Mouse (Mus musculus) embryo, embryonic 10 days (tissue): ENCODE measurements at regions not wholly inside any gene's neighbourhood (a gene's known extent, or its start where the extent isn't known, plus 50 kb on each side); places are given as distances from the start of the nearest gene placed in this dataset.
"Not testable (repeated sequence)": the region's sequence is repeated elsewhere in the genome, so short reads cannot be mapped to it uniquely, and the experiment has no call there.

Experiments
- DNase-seq: peaks from one replicate; pipeline ENCODE4 v3.0.0-alpha.2; 2015; ENCODE audit warnings: low spot score

- DNase-seq = peak; percentile 13
These were observed 240.4 kb downstream of the Mef2c start for GRCm38 (mm10) chr13:83744110-83744752.

GRCm38 (mm10) chr13:83744981-83745555 lies 241.2 kb downstream of the Mef2c start:
- DNase-seq = peak; percentile 92

GRCm38 (mm10) chr13:83745961-83746360 lies 242.1 kb downstream of the Mef2c start:
- DNase-seq = peak; percentile 11

- DNase-seq = no peak
These were observed 243.8 kb downstream of the Mef2c start for GRCm38 (mm10) chr13:83747671-83748070.

DNA sequence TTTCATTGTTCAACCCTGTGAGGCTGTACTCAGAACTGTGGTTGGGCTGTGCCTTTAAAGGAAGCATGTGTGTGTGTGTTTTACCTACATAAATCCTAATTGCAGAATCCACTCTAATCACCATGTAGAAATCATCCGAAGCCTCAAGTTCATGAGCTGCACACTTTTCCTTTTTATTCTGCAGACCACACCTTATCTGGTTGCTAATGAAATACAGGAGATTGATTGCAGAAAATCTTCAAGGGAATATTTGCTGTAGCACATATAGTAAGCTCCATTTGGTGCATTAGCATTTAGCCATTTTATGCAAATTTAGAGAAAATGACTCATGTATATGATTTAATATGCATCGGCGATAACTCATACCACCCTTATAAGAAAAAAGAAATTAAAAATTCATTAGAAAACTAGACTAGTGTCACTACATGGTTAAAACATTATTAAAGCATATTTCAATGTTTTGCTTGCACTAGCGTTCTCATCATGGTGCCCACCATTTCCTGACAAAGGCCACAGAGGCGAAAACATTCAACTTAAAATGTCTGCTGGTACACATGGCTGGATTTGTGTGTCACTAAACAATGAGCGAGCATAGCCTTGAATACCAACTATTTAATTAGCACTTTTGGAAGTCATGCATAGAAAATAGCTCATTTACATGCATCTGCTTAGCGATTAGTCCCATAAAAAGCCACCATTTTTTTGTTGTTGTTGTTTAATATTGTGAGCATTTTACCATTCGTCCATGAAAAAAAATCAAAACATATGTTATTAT lies 245.7 kb downstream of the Mef2c start:
- no peak for DNase-seq

DNA sequence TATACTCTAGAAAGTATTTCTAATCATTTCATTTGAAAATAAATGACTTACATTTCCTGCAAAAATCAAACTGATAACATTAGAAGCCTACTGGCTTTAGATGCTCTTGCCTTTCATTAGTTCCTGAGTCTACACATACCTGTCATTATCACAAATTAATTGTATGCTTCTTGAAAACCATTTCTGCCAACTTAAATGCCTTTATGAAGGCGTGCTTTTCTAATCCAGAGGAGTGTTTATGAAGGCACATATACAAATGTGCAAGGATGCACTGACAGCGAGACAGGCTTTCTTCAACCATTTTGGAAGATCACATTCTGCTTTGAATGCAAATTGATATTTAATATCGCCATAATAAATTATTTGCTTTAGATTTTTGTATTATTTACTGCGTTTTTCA lies 246.6 kb downstream of the Mef2c start:
- no peak for DNase-seq

- no peak for DNase-seq
These were observed 256.7 kb downstream of the Mef2c start for GRCm38 (mm10) chr13:83760387-83761170.

- DNase-seq = no peak
These were observed 258.6 kb downstream of the Mef2c start for GRCm38 (mm10) chr13:83762484-83762883.

GRCm38 (mm10) chr13:83763288-83763687 lies 259.5 kb downstream of the Mef2c start:
- not testable (repeated sequence) for DNase-seq

DNA sequence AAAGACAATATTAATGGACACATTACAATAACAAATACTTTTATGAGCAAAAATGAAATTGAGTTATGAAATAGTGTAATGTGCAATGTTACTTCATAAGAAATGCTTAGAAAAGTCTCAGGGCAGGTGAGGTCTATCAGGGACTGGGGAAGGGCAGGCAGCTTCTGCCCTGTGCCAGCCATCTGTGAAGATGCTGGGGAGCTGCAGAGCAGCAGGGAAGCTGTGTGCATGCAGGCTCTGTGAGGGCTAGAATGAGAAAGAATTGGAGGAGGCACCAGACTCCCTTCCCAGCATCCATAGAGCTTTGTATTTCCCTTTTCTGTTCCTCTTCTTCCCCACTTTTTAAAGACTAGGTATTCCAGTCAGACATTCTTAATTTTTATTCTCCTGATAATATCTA lies 281.8 kb downstream of the Mef2c start:
- DNase-seq = no peak

- DNase-seq = no peak
These were observed 305.7 kb downstream of the Mef2c start for GRCm38 (mm10) chr13:83809535-83809934.

DNA sequence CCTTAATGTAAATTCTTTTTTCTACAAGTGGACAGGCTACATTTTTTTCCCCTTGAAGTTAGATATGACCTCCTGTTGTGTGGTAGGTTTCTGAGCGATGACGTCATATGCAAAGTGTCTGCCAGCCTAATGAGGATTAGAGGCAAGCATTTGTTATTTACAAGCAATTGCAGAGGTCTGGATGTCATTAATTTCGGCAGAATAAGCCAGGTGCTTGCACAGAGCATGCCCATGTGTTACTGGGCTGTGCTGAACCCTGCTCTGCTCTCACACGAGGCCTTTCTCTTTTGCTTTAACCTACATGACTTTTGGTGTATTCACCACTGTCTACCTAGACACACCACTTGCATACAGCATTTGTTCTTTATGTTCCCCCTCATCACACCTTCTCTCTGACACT lies 316.5 kb downstream of the Mef2c start:
- DNase-seq = no peak

DNA sequence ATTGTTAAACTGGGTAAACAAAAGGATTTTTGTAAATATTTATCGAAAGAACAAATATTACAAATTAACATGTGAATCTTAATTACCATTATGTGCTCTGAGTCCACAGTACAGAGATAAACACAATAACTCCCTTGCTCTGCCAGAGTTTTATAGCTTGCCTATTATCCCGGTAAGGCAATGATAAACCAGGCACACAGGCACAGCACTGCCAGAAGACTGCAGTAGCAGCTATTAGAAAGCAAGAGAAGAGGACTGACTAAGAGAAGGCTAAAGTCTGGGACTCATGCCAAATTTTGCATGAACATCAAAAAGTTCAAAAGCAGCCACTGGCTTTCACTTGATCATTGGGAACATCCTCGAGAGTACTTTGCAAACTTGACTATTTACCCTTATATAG lies 316.9 kb downstream of the Mef2c start:
- no peak for DNase-seq

DNA sequence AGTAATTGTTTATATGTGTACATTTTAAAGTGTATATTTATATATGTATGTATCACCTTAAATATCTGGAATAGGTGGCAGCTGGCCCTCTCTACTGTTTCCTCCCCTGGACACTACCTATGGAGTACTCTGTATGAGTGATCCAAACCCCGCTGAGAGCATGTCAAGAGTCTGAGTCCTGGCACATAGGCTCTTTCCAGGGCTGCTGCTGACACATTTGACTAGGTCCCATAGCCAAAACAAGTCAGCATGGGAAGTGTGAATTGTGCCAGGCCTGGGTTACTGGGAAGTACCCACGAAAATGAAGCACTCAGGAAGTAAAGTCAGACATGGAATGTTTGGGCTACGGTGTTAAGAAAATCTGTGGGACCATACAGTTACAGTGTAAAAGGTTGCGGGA lies 321.1 kb downstream of the Mef2c start:
- no peak for DNase-seq

- peak; percentile 31 for DNase-seq
These were observed 323.1 kb downstream of the Mef2c start for GRCm38 (mm10) chr13:83826841-83827463.

DNA sequence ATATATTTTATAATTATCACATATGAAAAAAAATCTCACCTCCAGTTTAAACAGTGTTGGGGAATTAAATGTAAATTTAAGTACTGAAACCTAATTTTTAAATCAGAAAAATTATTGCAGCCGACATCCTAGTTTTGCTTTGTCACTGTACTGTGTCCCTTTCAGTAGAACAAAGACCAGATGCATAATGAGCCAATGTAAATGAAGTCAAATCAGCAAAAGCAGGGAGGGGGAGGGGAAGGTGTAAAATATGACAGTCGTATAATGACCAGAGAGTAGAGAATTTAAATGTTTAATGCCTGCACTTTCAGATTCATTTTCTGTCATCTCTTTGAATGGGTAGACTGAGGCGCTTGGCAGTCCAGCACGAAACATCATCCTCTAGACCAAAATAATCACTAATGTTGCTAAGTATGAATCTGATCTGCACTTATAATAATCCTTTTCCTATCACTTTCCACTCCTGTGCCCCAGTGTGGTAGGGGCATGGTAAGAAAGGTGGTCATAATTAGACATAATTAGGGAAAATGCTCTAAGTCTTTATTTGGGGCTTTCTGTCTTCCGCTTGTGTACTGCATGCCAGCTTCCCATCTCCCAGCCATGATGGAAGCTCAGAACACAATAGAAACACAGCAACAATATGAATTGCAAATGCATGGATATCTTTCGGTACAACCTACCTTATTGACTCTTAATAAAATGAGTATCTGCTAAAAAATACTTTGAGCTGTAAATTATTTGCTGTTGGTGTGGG lies 356.0 kb upstream of the Tmem161b start:
- DNase-seq = no peak

GRCm38 (mm10) chr13:83867211-83867610 lies 354.9 kb upstream of the Tmem161b start:
- DNase-seq = no peak

- no peak for DNase-seq
These were observed 354.1 kb upstream of the Tmem161b start for GRCm38 (mm10) chr13:83867831-83868473.

- peak; percentile 25 for DNase-seq
These were observed 353.2 kb upstream of the Tmem161b start for GRCm38 (mm10) chr13:83868922-83869321.

- DNase-seq = no peak
These were observed 349.8 kb upstream of the Tmem161b start for GRCm38 (mm10) chr13:83872143-83872819.
